Mouse (Mus musculus) G1E (cell line): ENCODE results near the gene Dnajc11. TPM values are rescaled to one million over a fixed set of nuclear protein-coding genes. Genes with fewer than 3 reads are reported as not detected.

Experiments used
- ATAC-seq: 2 replicates; pipeline ENCODE4 v1.8.0; 2016; ENCODE audit warnings: mild to moderate bottlenecking; ENCODE audit not compliant: insufficient number of reproducible peaks, poor library complexity, low FRiP score, severe bottlenecking; ENCODE audit errors: extremely low read depth
- DNase-seq: peaks from one replicate; pipeline ENCODE4 v3.0.0; 2012; ENCODE audit warnings: low spot score
- H3K27me3 ChIP-seq: 2 replicates; pipeline ENCODE4 v1.6.1; 2012; ENCODE audit warnings: mild to moderate bottlenecking, low read length, inconsistent platforms; ENCODE audit not compliant: insufficient read depth
- H3K36me3 ChIP-seq: replicated peaks from 2 replicates; pipeline ENCODE3; 2012; ENCODE audit warnings: mild to moderate bottlenecking, inconsistent platforms
- H3K4me1 ChIP-seq: 2 replicates; pipeline ENCODE4 v1.6.1; 2012; ENCODE audit warnings: low read depth, low read length, inconsistent platforms, mixed read lengths; ENCODE audit not compliant: insufficient read depth
- H3K4me3 ChIP-seq: 2 replicates; pipeline ENCODE4 v1.5.1; 2012; ENCODE audit warnings: low read depth, mild to moderate bottlenecking, inconsistent platforms, low read length, moderate library complexity, mixed read lengths
- H3K9me3 ChIP-seq: replicated peaks from 2 replicates; pipeline ENCODE4 v1.6.1; 2012; ENCODE audit warnings: inconsistent platforms
- CTCF ChIP-seq: IDR thresholded peaks from 2 replicates; pipeline ENCODE4 v1.5.1; 2012; ENCODE audit warnings: low read depth, low read length, inconsistent platforms, mixed read lengths
- GATA1 ChIP-seq: IDR thresholded peaks from 2 replicates; pipeline ENCODE4 v1.6.1; 2012; ENCODE audit warnings: borderline replicate concordance, low read length, inconsistent platforms, mixed read lengths
- GATA2 ChIP-seq: IDR thresholded peaks from 2 replicates; pipeline ENCODE4 v1.6.1; 2012; ENCODE audit warnings: low read depth, low read length, inconsistent platforms, borderline replicate concordance
- POLR2AphosphoS5 ChIP-seq: IDR thresholded peaks from 2 replicates; pipeline ENCODE4 v1.6.1; 2012; ENCODE audit warnings: low read depth, low read length, inconsistent platforms; ENCODE audit not compliant: insufficient replicate concordance
- TAL1 ChIP-seq: conservative IDR thresholded peaks from 2 replicates; pipeline ENCODE4 v1.6.1; 2012; ENCODE audit warnings: low read depth, low read length, inconsistent platforms, mixed read lengths
- polyA plus RNA-seq: library from polyadenylated mRNA; stranded (reverse); fragments of >175 nt; gene quantifications from 2 replicates; pipeline ENCODE4 v1.2.3, GENCODE M21; 2012
- total RNA-seq, 2 experiments: library from RNA; stranded (forward) in 1 of 2; stranded (reverse) in 1 of 2; fragments of 200-1000 nt in 1 of 2; fragments of >200 nt in 1 of 2; fragmentation: Nextera tagmentation in 1 of 2; gene quantifications; 2 replicates each; pipeline ENCODE4 v1.2.3; 2014 to 2017

Dnajc11 gene
- total and polyA plus RNA-seq, 3 experiments: 51.1 to 97.1 (median 67.2) TPM

DNA sequence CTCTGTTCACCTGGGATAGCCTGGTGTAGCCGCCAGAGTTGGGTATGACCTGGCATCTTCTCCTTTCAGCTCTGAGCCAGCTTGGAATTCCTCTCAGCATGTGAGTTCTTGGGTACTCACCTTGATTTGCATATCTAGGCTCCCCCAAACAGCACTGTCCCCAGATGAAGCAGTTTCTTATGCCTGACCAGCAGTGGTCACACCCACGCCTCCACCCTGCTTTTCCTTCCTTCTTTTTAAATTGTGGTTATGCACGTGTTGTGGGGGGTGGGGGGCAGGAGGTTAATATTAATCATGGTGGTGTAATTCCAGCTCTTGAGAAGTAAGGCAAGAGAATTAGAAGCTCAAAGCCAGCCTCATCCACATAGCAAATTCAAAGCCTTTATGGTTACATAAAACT is 29.3 kb downstream of the Dnajc11 start:
- ATAC-seq (peak; percentile 19; the same call in 1 of the 2 replicates), DNase-seq (peak; percentile 36)
- H3K4me1 ChIP-seq: peaks cover 58% of the 10 kb centered on the region
- H3K27me3 ChIP-seq: no peaks in the 10 kb centered on the region
- no peak overlapping the region for H3K4me3 ChIP-seq
- H3K9me3 ChIP-seq: peaks cover 7% of the 10 kb centered on the region
- TF ChIP-seq GATA2 (no peak), TAL1 (no peak), POLR2AphosphoS5 (no peak), CTCF (no peak), GATA1 (no peak)
- H3K36me3 ChIP-seq: peaks cover 92% of the 10 kb centered on the region

DNA sequence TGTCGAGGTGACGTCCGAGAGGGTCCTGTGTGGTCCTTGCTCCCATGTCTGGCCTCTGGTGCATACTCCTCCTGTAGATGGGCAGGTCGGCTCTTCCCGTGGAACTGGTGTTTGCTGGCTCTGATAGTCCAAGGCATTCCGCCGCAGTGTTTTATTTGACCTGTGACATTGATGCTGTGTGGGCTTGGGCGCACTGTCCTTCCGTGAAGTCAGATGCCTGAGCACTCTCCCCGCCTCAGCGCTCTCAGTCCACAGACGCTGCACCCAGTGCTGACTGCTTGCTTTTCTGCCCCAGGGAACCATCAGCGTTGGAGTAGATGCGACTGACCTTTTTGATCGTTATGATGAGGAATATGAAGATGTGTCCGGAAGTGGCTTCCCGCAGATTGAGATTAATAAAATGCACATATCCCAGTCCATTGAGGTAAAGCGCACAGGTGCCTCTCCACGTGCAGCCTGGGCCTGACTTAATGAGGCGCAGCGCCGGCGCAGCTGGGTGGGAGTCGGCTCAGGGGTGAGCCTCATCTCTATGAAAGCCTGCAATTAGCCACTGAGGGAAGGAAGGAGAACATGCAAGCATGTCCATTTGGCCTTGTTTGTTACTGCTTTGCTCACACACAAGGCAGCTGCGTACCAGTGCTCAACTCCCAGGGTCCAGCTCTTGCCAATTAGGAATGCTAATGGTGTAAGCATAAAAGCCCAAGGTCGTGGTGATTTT is 34.9 kb downstream of the Dnajc11 start:
- no peak for DNase-seq
- Histone ChIP-seq H3K27me3 (no peaks in the 10 kb centered on the region), H3K9me3 (peaks cover 7% of the 10 kb centered on the region), H3K4me1 (peaks cover 15% of the 10 kb centered on the region), H3K36me3 (peaks cover 95% of the 10 kb centered on the region), H3K4me3 (no peak overlapping the region)
- TF ChIP-seq TAL1 (no peak), GATA2 (no peak), POLR2AphosphoS5 (no peak), CTCF (no peak), GATA1 (no peak)
- no peak for ATAC-seq

DNA sequence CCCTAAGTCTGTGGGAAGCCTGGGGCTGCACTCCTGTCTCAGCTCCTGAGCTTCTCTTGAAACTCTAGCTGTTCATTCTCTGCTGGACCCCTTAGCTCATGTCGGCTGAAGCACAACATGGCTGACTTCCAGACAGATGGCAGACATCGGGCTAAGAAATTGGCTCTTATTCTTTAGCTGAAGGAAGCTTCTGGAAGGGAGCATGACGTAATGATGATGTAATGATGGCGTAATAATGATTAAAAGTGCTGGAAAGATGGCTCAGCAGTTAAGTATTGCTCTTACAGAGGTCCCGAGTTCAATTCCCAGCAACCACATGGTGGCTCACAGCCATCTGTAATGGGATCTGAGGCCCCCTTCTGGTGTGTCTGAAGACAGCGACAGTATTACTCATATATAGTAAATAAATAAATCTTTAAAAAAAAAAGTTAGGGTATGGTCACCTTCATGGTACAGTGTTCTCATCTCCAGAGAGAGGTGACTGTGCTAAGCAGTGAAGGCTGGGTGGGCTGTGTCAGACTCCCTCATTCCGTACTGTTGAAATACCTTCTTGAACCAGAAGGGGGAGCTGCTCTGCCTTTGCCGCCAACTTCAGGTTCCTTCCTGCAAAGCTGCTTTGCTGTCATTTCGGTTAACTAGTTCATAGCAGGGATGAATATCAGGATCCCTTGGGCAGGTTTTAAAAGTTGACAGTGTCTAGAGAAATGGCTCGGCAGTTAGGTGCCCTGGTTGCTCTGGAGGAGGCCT is 38.9 kb downstream of the Dnajc11 start:
- ATAC-seq: no peak
- Histone ChIP-seq H3K4me1 (peaks cover 15% of the 10 kb centered on the region), H3K9me3 (no peaks in the 10 kb centered on the region; the same call in 1 of the 2 replicates), H3K27me3 (no peaks in the 10 kb centered on the region), H3K36me3 (peaks cover 98% of the 10 kb centered on the region), H3K4me3 (no peak overlapping the region)
- DNase-seq: no peak
- no peak for TF ChIP-seq GATA1
- TF ChIP-seq GATA2: no peak
- no peak for TF ChIP-seq POLR2AphosphoS5
- no peak for TF ChIP-seq TAL1
- TF ChIP-seq CTCF: peak; percentile 66

DNA sequence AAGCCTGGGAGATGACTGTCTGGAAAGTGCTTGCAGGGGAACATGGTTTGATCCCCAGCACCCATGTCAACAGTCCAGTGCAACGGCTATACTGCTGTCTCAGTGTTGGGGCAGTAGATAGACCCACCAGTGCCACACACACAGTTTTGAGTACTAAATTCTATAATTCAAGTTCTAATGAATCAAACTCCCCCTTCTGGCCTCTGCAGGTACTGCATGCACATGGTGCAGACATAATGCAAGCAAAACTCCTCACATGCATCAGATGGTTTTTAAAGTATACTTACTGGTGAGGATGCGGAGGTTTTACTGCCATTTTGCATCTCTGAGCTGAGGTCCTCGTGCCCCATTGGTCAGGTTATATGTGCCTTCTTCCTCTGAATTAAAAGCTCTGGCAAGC is 42.0 kb downstream of the Dnajc11 start:
- no peak for ATAC-seq
- DNase-seq: no peak

DNA sequence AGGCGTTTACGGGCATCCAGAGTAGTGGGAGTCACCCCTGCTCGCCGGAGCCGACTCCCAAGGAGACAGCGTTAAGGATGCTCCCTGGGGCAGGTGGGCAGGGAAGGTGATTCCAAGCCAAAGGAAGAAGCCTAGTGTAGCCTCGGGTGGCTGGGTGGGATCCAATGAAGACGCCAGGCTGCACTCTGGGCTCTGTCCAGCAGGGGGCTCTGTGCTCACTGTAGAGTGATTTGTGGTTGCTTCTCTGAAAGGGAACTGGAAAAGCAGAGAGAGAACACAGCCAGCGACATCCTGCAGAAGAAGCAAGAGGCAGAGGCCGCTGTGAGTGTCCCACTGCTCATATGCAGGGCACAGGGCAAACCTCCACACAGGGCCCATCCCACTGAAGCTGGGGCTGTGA is 44.3 kb downstream of the Dnajc11 start:
- Histone ChIP-seq H3K36me3 (peaks cover 98% of the 10 kb centered on the region), H3K4me3 (no peak overlapping the region), H3K27me3 (no peaks in the 10 kb centered on the region), H3K9me3 (no peaks in the 10 kb centered on the region; the same call in 1 of the 2 replicates), H3K4me1 (peaks cover 19% of the 10 kb centered on the region)
- ATAC-seq (peak; percentile 62; the same call in 1 of the 2 replicates), DNase-seq (peak; percentile 50)
- no peak for TF ChIP-seq GATA1
- TF ChIP-seq POLR2AphosphoS5: no peak
- peak; percentile 95 for TF ChIP-seq CTCF

More for the DNA sequence above, 42.0 kb downstream of the Dnajc11 start:
- TF ChIP-seq GATA1: no peak
- TF ChIP-seq CTCF: peak; percentile 65
- no peak for TF ChIP-seq TAL1
- Histone ChIP-seq H3K9me3 (no peaks in the 10 kb centered on the region; the same call in 1 of the 2 replicates), H3K4me1 (peaks cover 25% of the 10 kb centered on the region), H3K27me3 (no peaks in the 10 kb centered on the region), H3K36me3 (peaks cover 98% of the 10 kb centered on the region), H3K4me3 (no peak overlapping the region)

DNA sequence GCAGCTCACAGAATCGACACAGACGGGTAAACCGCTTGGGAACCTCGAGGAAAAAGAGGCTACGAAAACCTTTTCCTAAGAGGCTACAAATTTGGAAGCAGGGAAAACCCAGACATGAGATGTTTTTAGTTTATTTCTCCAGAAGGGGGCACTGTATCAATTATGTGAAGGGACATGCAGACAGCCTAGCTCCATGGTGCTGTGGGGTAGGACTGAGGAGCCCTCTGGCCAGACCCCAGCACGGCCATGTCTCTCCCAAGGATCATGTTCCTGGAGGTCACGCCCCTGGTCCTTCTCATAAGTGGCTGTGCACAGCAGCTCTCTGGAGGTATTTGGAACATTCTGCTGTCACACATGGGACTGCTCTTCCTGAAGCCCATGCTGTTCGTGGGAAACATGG is 47.2 kb downstream of the Dnajc11 start:
- Histone ChIP-seq H3K36me3 (peaks cover 85% of the 10 kb centered on the region), H3K4me1 (peaks cover 17% of the 10 kb centered on the region), H3K9me3 (no peaks in the 10 kb centered on the region), H3K4me3 (no peak overlapping the region), H3K27me3 (peaks cover 4% of the 10 kb centered on the region)
- no peak for DNase-seq
- no peak for ATAC-seq
- TF ChIP-seq GATA2 (no peak), CTCF (no peak), POLR2AphosphoS5 (no peak), GATA1 (no peak)
